Mouse (Mus musculus): ENCODE data around the gene Ifna7. TPM values are rescaled to one million over a fixed set of nuclear protein-coding genes. Genes with fewer than 3 reads are reported as not detected.
"Not testable (repeated sequence)": the region's sequence is repeated elsewhere in the genome, so short reads cannot be mapped to it uniquely, and the experiment has no call there.

The Ifna7 gene
- polyA plus RNA-seq, 1 experiment from 2014 or later: not detected

GRCm38 (mm10) chr4:88827116-88827515, 11.1 kb downstream of the Ifna7 start, which contains the start of gene Ifna6:
Gene Ifna6 (plus strand): TSS chr4:88827416.
- H3K27me3 ChIP-seq (ENCODE audit: control insufficient read depth, insufficient read depth, low read length); H3K4me1 ChIP-seq (ENCODE audit: control insufficient read depth, insufficient read depth, low read length); H3K9me3 ChIP-seq (ENCODE audit: control insufficient read depth, low read length); H3K36me3 ChIP-seq (ENCODE audit: control insufficient read depth, insufficient read depth, low read length); H3K27ac ChIP-seq (ENCODE audit: low read depth, low read length); H3K4me3 ChIP-seq (ENCODE audit: low read depth, low read length); ATAC-seq (ENCODE audit: low read depth); H3K4me2 ChIP-seq (ENCODE audit: low read depth, low read length); H3K9ac ChIP-seq (replicated peaks; ENCODE audit: low read depth, low read length): not testable (repeated sequence)

GRCm38 (mm10) chr4:88830523-88830922, 14.5 kb downstream of the Ifna7 start:
- Histone ChIP-seq H3K27ac (ENCODE audit: low read depth, low read length) (no peak overlapping the region), H3K36me3 (ENCODE audit: control insufficient read depth, insufficient read depth, low read length) (no peaks in the 10 kb centered on the region), H3K27me3 (ENCODE audit: control insufficient read depth, insufficient read depth, low read length) (no peaks in the 10 kb centered on the region), H3K9ac (replicated peaks; ENCODE audit: low read depth, low read length) (no peak overlapping the region), H3K4me1 (ENCODE audit: control insufficient read depth, insufficient read depth, low read length) (no peaks in the 10 kb centered on the region), H3K4me2 (ENCODE audit: low read depth, low read length) (no peak overlapping the region), H3K4me3 (ENCODE audit: low read depth, low read length) (no peak overlapping the region), H3K9me3 (ENCODE audit: control insufficient read depth, low read length) (no peaks in the 10 kb centered on the region)
- 29% methylated on average over 4 of the region's 4 CpGs for WGBS
- ATAC-seq (ENCODE audit: low read depth): no peak

- not testable (repeated sequence) for H3K36me3 ChIP-seq (ENCODE audit: control insufficient read depth, insufficient read depth, low read length); H3K4me3 ChIP-seq (ENCODE audit: low read depth, low read length); H3K4me1 ChIP-seq (ENCODE audit: control insufficient read depth, insufficient read depth, low read length); H3K4me2 ChIP-seq (ENCODE audit: low read depth, low read length); ATAC-seq (ENCODE audit: low read depth); H3K9me3 ChIP-seq (ENCODE audit: control insufficient read depth, low read length); H3K27me3 ChIP-seq (ENCODE audit: control insufficient read depth, insufficient read depth, low read length); H3K9ac ChIP-seq (replicated peaks; ENCODE audit: low read depth, low read length); H3K27ac ChIP-seq (ENCODE audit: low read depth, low read length)
- WGBS: 92% methylated on average over 1 of the region's 1 CpGs
Measured at GRCm38 (mm10) chr4:88835225-88835624, 19.2 kb downstream of the Ifna7 start, which contains the start of gene Ifna5. Gene Ifna5 (plus strand): TSS chr4:88835525.

- Histone ChIP-seq H3K27me3 (ENCODE audit: control insufficient read depth, insufficient read depth, low read length) (no peaks in the 10 kb centered on the region), H3K4me2 (ENCODE audit: low read depth, low read length) (no peak overlapping the region), H3K27ac (ENCODE audit: low read depth, low read length) (no peak overlapping the region), H3K4me1 (ENCODE audit: control insufficient read depth, insufficient read depth, low read length) (no peaks in the 10 kb centered on the region), H3K9ac (replicated peaks; ENCODE audit: low read depth, low read length) (no peak overlapping the region), H3K9me3 (ENCODE audit: control insufficient read depth, low read length) (no peaks in the 10 kb centered on the region), H3K36me3 (ENCODE audit: control insufficient read depth, insufficient read depth, low read length) (no peaks in the 10 kb centered on the region), H3K4me3 (ENCODE audit: low read depth, low read length) (no peak overlapping the region)
- WGBS: 45% methylated on average over 3 of the region's 3 CpGs
- no peak for ATAC-seq (ENCODE audit: low read depth)
Measured at GRCm38 (mm10) chr4:88838828-88839227, 22.8 kb downstream of the Ifna7 start.

GRCm38 (mm10) chr4:88840058-88840457, 24.0 kb downstream of the Ifna7 start:
- Histone ChIP-seq H3K27ac (ENCODE audit: low read depth, low read length) (no peak overlapping the region), H3K4me2 (ENCODE audit: low read depth, low read length) (no peak overlapping the region), H3K4me3 (ENCODE audit: low read depth, low read length) (no peak overlapping the region), H3K9ac (replicated peaks; ENCODE audit: low read depth, low read length) (no peak overlapping the region), H3K4me1 (ENCODE audit: control insufficient read depth, insufficient read depth, low read length) (no peaks in the 10 kb centered on the region), H3K36me3 (ENCODE audit: control insufficient read depth, insufficient read depth, low read length) (no peaks in the 10 kb centered on the region), H3K9me3 (ENCODE audit: control insufficient read depth, low read length) (no peaks in the 10 kb centered on the region), H3K27me3 (ENCODE audit: control insufficient read depth, insufficient read depth, low read length) (no peaks in the 10 kb centered on the region)
- 79% methylated on average over 3 of the region's 3 CpGs for WGBS
- ATAC-seq (ENCODE audit: low read depth): no peak

- no peaks in the 10 kb centered on the region for H3K36me3 ChIP-seq (ENCODE audit: control insufficient read depth, insufficient read depth, low read length)
- H3K27me3 ChIP-seq (ENCODE audit: control insufficient read depth, insufficient read depth, low read length): no peaks in the 10 kb centered on the region
- no peaks in the 10 kb centered on the region for H3K4me1 ChIP-seq (ENCODE audit: control insufficient read depth, insufficient read depth, low read length)
- H3K27ac ChIP-seq (ENCODE audit: low read depth, low read length): no peak within 1 kb of the TSS
- 48% methylated on average over 2 of the region's 2 CpGs for WGBS
- H3K9me3 ChIP-seq (ENCODE audit: control insufficient read depth, low read length): no peaks in the 10 kb centered on the region
- H3K4me2 ChIP-seq (ENCODE audit: low read depth, low read length): no peak within 1 kb of the TSS
- no peak within 1 kb of the TSS for H3K4me3 ChIP-seq (ENCODE audit: low read depth, low read length)
- no peak for ATAC-seq (ENCODE audit: low read depth)
- no peak within 1 kb of the TSS for H3K9ac ChIP-seq (replicated peaks; ENCODE audit: low read depth, low read length)
Measured at GRCm38 (mm10) chr4:88841438-88841911, 25.4 kb downstream of the Ifna7 start, which contains the start of gene Ifna4. Gene Ifna4 (plus strand): TSS chr4:88841861.

- Histone ChIP-seq H3K9ac (replicated peaks; ENCODE audit: low read depth, low read length) (no peak overlapping the region), H3K9me3 (ENCODE audit: control insufficient read depth, low read length) (no peaks in the 10 kb centered on the region), H3K27ac (ENCODE audit: low read depth, low read length) (no peak overlapping the region), H3K27me3 (ENCODE audit: control insufficient read depth, insufficient read depth, low read length) (no peaks in the 10 kb centered on the region), H3K4me2 (ENCODE audit: low read depth, low read length) (no peak overlapping the region), H3K4me3 (ENCODE audit: low read depth, low read length) (no peak overlapping the region), H3K4me1 (ENCODE audit: control insufficient read depth, insufficient read depth, low read length) (no peaks in the 10 kb centered on the region), H3K36me3 (ENCODE audit: control insufficient read depth, insufficient read depth, low read length) (no peaks in the 10 kb centered on the region)
- ATAC-seq (ENCODE audit: low read depth): no peak
- WGBS: 60% methylated on average over 2 of the region's 2 CpGs
Measured at GRCm38 (mm10) chr4:88845334-88845733, 29.3 kb downstream of the Ifna7 start.

GRCm38 (mm10) chr4:88849698-88850097, 33.7 kb downstream of the Ifna7 start, which contains the start of gene Ifna1:
Gene Ifna1 (plus strand): TSS chr4:88850087.
- Histone ChIP-seq H3K36me3 (ENCODE audit: control insufficient read depth, insufficient read depth, low read length) (no peaks in the 10 kb centered on the region), H3K27me3 (ENCODE audit: control insufficient read depth, insufficient read depth, low read length) (no peaks in the 10 kb centered on the region), H3K4me2 (ENCODE audit: low read depth, low read length) (no peak within 1 kb of the TSS), H3K4me3 (ENCODE audit: low read depth, low read length) (no peak within 1 kb of the TSS), H3K27ac (ENCODE audit: low read depth, low read length) (no peak within 1 kb of the TSS), H3K4me1 (ENCODE audit: control insufficient read depth, insufficient read depth, low read length) (no peaks in the 10 kb centered on the region), H3K9ac (replicated peaks; ENCODE audit: low read depth, low read length) (no peak within 1 kb of the TSS), H3K9me3 (ENCODE audit: control insufficient read depth, low read length) (no peaks in the 10 kb centered on the region)
- 68% methylated on average over 1 of the region's 1 CpGs for WGBS
- no peak for ATAC-seq (ENCODE audit: low read depth)

GRCm38 (mm10) chr4:88851026-88851763, 35.2 kb downstream of the Ifna7 start:
- ATAC-seq (ENCODE audit: low read depth): no peak
- H3K9me3 ChIP-seq (ENCODE audit: control insufficient read depth, low read length): no peaks in the 10 kb centered on the region
- no peak overlapping the region for H3K4me2 ChIP-seq (ENCODE audit: low read depth, low read length)
- WGBS: 28% methylated on average over 4 of the region's 4 CpGs
- H3K27ac ChIP-seq (ENCODE audit: low read depth, low read length): no peak overlapping the region
- no peak overlapping the region for H3K4me3 ChIP-seq (ENCODE audit: low read depth, low read length)
- no peaks in the 10 kb centered on the region for H3K27me3 ChIP-seq (ENCODE audit: control insufficient read depth, insufficient read depth, low read length)
- no peaks in the 10 kb centered on the region for H3K4me1 ChIP-seq (ENCODE audit: control insufficient read depth, insufficient read depth, low read length)
- H3K36me3 ChIP-seq (ENCODE audit: control insufficient read depth, insufficient read depth, low read length): no peaks in the 10 kb centered on the region
- no peak overlapping the region for H3K9ac ChIP-seq (replicated peaks; ENCODE audit: low read depth, low read length)

Measured in neural tube, embryonic 14.5 days (tissue).